Mouse (Mus musculus) kidney, embryonic 16.5 days (tissue): ENCODE data around the gene Sdccag8. TPM values are rescaled to one million over a fixed set of nuclear protein-coding genes. Genes with fewer than 3 reads are reported as not detected.

Source experiments
- ATAC-seq: fragments of 200-750 bp; cut with Nextera tagmentation; 2 replicates; pipeline ENCODE4 v1.8.0; 2017; ENCODE audit warnings: moderate TSS enrichment; ENCODE audit not compliant: low FRiP score, low TSS enrichment
- H3K27ac ChIP-seq: fragments of 300-500 bp; sonication (generic); 2 replicates; pipeline ENCODE4 v1.5.1; 2014; ENCODE audit warnings: low read length
- H3K27me3 ChIP-seq: fragments of 300-500 bp; sonication (generic); 2 replicates; pipeline ENCODE4 v1.6.1; 2014; ENCODE audit warnings: low read length, control low read depth, mixed read lengths; ENCODE audit not compliant: insufficient read depth
- H3K36me3 ChIP-seq: fragments of 300-500 bp; sonication (generic); 2 replicates; pipeline ENCODE4 v1.6.1; 2014; ENCODE audit warnings: low read length, control low read depth, mixed read lengths; ENCODE audit not compliant: insufficient read depth
- H3K4me1 ChIP-seq: fragments of 300-500 bp; sonication (generic); 2 replicates; pipeline ENCODE4 v1.6.1; 2014; ENCODE audit warnings: low read length, control low read depth, mixed read lengths; ENCODE audit not compliant: insufficient read depth
- H3K4me2 ChIP-seq: fragments of 300-500 bp; sonication (generic); replicated peaks from 2 replicates; pipeline ENCODE4 v1.6.1; 2014; ENCODE audit warnings: low read depth, low read length
- H3K4me3 ChIP-seq: fragments of 300-500 bp; sonication (generic); 2 replicates; pipeline ENCODE4 v1.5.1; 2014; ENCODE audit warnings: mild to moderate bottlenecking, low read length
- H3K9ac ChIP-seq: fragments of 300-500 bp; sonication (generic); replicated peaks from 2 replicates; pipeline ENCODE4 v1.6.1; 2014; ENCODE audit warnings: low read length
- H3K9me3 ChIP-seq: fragments of 300-500 bp; sonication (generic); 2 replicates; pipeline ENCODE4 v1.6.1; 2016; ENCODE audit warnings: low read length, control low read depth
- WGBS: fragments of 180-500 bp; shearing (Covaris S2); extraction: QIAGEN DNeasy Blood & Tissue Kit; methylation state at CpG from one replicate; pipeline ENCODE4 v1.1.7; 2014; 5-methylcytosine and 5-hydroxymethylcytosine counted together
- polyA plus RNA-seq: library from polyadenylated mRNA; unstranded; fragments of >200 nt; fragmentation: Nextera tagmentation; extraction: Ambion mirVana; gene quantifications from 2 replicates; pipeline ENCODE4 v1.2.1, GENCODE M21; 2015

The Sdccag8 gene
- polyA plus RNA-seq, 1 experiment from 2014 or later: 20.1 TPM

DNA sequence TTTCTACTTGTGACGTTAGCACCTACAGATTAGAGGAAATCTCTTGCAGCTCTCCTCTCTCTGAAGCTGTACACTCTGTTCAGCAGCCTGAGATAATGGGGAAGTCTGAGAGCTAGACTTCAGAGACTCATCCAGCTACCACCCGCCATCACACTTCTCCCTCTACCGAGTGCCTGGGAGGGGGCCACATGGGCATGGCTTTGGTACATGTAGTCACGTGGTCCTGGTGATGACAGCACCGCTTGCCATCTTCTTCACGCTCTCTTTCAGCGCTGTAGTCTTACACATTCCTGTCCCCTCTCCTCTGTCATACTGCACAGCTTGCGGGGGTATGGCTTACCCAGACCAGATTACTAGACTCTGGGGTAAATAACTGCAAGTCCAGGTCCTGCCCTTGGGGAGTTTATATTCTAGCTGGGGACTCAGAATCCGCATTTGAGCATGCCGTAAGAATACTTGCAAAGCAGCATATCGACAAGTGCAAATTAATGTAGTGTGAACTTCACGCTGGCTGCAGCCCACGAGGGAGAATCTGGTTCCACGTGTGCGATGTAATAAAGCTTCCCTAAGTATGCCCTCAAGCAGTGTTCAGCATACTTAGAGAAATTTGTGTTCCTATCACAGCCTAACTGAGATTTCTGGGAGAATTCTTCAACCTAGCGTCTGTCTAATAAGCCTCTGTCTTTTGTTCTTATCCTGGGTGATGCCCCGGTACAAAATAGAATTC lies 70.9 kb downstream of the Sdccag8 start:
- Histone ChIP-seq H3K9ac (no peak overlapping the region), H3K27ac (no peak overlapping the region), H3K4me1 (no peaks in the 10 kb centered on the region), H3K27me3 (no peaks in the 10 kb centered on the region), H3K4me3 (no peak overlapping the region), H3K36me3 (no peaks in the 10 kb centered on the region), H3K9me3 (no peaks in the 10 kb centered on the region), H3K4me2 (no peak overlapping the region)
- no peak for ATAC-seq
- WGBS: 73% methylated on average over 17 of the region's 17 CpGs

DNA sequence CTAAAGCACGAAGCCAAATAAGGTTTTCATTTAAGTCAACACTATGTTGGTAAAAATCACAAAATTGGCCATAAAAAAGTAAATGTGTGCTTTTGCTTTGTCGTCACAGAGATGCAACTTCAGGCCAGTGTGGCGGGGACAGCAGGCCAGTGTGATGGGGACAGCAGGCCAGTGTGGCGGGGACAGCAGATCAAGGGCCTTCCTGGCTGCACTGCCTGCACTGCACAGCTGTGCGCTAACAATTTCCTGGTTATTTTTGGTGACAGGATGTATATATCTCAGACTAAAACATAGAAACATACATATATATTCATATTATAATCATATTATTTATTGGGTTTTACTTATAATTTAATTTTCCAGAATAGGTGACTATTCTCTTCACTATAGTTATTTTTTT lies 71.5 kb downstream of the Sdccag8 start:
- no peaks in the 10 kb centered on the region for H3K9me3 ChIP-seq
- 79% methylated on average over 5 of the region's 5 CpGs for WGBS
- no peak overlapping the region for H3K4me2 ChIP-seq
- H3K9ac ChIP-seq: no peak overlapping the region
- no peak overlapping the region for H3K27ac ChIP-seq
- H3K36me3 ChIP-seq: no peaks in the 10 kb centered on the region
- H3K4me3 ChIP-seq: no peak overlapping the region
- H3K27me3 ChIP-seq: no peaks in the 10 kb centered on the region
- no peaks in the 10 kb centered on the region for H3K4me1 ChIP-seq
- ATAC-seq: no peak

DNA sequence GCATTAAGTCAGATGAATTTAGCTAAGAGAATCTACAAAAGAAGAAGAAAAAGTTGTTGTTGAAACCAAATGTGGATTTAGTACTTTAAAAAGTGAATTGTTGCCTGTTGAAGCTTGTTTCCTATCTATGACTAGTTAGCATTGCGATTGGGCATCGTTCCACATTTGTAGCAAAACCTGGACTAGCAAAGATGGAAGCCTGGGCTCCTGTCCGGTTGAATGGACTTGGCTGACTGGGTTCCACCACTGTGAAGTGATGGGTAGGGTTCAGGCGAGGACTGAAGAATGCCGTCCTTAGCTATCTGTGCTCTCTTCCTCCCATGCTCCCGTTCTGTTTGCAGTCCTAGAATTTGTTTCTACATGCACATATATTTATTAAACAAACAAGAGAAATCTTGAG lies 89.3 kb downstream of the Sdccag8 start:
- H3K4me3 ChIP-seq: no peak overlapping the region
- 85% methylated on average over 6 of the region's 6 CpGs for WGBS
- no peaks in the 10 kb centered on the region for H3K9me3 ChIP-seq
- H3K4me2 ChIP-seq: no peak overlapping the region
- H3K27ac ChIP-seq: no peak overlapping the region
- no peak for ATAC-seq
- H3K27me3 ChIP-seq: no peaks in the 10 kb centered on the region
- no peaks in the 10 kb centered on the region for H3K4me1 ChIP-seq
- H3K36me3 ChIP-seq: no peaks in the 10 kb centered on the region
- H3K9ac ChIP-seq: no peak overlapping the region

DNA sequence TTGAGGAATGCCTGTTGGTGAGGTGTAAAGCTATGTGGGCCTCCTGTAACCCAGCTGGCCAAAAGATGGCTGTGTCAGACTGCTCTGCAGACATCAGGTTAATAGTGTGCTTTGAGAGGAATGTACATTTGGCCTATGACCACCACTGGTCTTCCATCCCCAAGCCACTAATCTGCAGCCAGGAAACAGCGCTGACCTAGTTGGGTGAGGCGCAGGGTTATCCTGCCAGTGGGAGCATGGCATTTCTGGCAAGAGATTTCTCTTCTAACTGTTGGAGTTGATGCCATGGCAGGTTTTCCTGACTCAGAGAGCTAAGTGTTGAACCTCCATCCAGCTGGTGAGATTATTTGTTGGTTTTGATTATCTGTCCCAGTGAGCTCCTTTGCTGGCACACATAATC lies 101.5 kb downstream of the Sdccag8 start:
- 95% methylated on average over 2 of the region's 2 CpGs for WGBS
- no peaks in the 10 kb centered on the region for H3K4me1 ChIP-seq
- H3K36me3 ChIP-seq: peaks cover 3% of the 10 kb centered on the region; the same call in 1 of the 2 replicates
- no peaks in the 10 kb centered on the region for H3K9me3 ChIP-seq
- no peaks in the 10 kb centered on the region for H3K27me3 ChIP-seq
- no peak overlapping the region for H3K4me2 ChIP-seq
- H3K27ac ChIP-seq: no peak overlapping the region
- no peak overlapping the region for H3K4me3 ChIP-seq
- no peak overlapping the region for H3K9ac ChIP-seq
- ATAC-seq: no peak

DNA sequence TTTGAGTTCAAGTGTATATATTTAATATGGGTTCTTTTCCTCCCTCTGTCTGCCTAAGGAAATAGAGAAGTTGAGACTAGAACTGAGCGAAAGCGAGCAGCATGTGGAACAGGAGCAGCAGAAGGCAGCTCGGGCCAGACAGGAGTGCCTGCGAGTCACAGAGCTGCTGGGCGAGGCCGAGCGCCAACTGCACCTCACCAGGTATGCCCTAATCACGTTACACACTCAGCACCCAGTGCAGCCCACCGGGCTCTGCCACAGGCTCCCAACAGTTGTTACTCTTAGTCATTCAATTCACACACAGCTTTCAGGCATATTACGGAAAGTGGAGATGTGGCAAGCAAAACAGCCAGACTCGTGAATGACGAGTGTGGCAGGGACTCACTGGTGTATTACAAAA lies 105.0 kb downstream of the Sdccag8 start:
- ATAC-seq: no peak
- no peaks in the 10 kb centered on the region for H3K9me3 ChIP-seq
- no peak overlapping the region for H3K27ac ChIP-seq
- H3K36me3 ChIP-seq: peaks cover 3% of the 10 kb centered on the region; the same call in 1 of the 2 replicates
- WGBS: 93% methylated on average over 12 of the region's 12 CpGs
- H3K4me1 ChIP-seq: no peaks in the 10 kb centered on the region
- H3K27me3 ChIP-seq: no peaks in the 10 kb centered on the region
- no peak overlapping the region for H3K4me3 ChIP-seq
- H3K4me2 ChIP-seq: no peak overlapping the region
- H3K9ac ChIP-seq: no peak overlapping the region

DNA sequence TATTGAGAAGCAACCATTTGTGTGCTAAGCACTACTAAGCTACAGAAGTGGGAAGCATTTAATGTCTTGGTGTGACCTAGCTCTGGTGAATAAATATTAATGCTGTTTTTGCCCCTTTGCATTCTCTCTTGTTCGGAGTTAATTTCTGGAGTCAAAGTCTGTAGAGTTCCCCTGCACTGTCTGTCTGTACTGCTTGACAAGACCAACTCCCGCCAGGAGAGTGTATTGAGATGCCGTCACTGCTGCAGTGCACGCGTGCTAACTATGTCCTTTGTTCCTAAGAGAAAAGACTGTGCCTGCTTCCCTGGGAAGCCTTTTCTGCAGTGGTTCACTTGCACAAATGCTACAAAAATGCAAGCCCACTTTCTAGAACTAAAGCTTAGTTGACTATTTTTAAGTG lies 108.4 kb downstream of the Sdccag8 start:
- Histone ChIP-seq H3K36me3 (peaks cover 3% of the 10 kb centered on the region; the same call in 1 of the 2 replicates), H3K4me2 (no peak overlapping the region), H3K9ac (no peak overlapping the region), H3K27ac (no peak overlapping the region), H3K9me3 (no peaks in the 10 kb centered on the region), H3K4me1 (no peaks in the 10 kb centered on the region), H3K4me3 (no peak overlapping the region), H3K27me3 (no peaks in the 10 kb centered on the region)
- WGBS: 84% methylated on average over 5 of the region's 5 CpGs
- ATAC-seq: no peak

DNA sequence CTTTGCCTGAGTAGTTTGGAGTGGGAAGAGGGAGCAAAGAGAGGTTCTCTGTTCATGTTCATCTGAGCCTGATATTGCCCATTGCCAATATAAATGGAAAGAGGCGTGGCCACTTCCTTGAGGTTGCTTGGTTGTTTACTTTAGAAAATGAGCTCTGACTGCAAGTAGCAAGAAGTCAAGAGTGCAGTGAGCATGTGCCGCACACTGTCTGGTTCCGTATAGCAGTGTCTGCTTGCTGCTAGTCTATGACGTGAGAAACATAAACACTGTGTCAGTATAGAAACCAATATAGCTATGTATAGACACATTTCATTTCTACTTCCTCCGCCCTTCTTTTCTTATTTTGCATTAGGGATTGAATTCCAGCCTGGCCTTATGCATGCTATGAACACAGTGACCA lies 111.5 kb downstream of the Sdccag8 start:
- Histone ChIP-seq H3K4me2 (no peak overlapping the region), H3K4me3 (no peak overlapping the region), H3K36me3 (no peaks in the 10 kb centered on the region), H3K27ac (no peak overlapping the region), H3K9ac (no peak overlapping the region), H3K27me3 (no peaks in the 10 kb centered on the region), H3K9me3 (no peaks in the 10 kb centered on the region), H3K4me1 (no peaks in the 10 kb centered on the region)
- ATAC-seq: no peak
- WGBS: 64% methylated on average over 5 of the region's 5 CpGs

DNA sequence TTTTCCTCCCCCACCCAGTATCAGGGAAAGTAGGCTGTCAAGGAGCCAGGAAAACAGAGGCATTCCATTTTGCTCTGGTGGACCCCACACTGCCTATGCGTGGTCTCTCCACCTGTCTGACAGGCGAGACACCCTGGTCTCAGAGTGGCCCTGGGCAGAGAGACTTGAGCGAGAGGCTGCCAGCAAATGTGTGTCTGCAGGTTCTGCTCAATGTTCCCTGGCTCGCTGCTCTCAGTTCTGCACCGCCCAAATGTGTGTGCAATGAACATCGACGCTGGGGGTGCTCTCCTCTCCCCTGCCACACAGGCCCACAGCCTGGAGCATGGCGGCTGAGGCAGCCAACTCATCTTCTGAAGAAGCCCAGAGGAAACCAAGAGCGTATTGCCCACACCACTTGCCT lies 112.9 kb downstream of the Sdccag8 start:
- H3K27ac ChIP-seq: no peak overlapping the region
- 86% methylated on average over 9 of the region's 9 CpGs for WGBS
- H3K4me1 ChIP-seq: no peaks in the 10 kb centered on the region
- no peaks in the 10 kb centered on the region for H3K9me3 ChIP-seq
- H3K4me2 ChIP-seq: no peak overlapping the region
- no peak overlapping the region for H3K4me3 ChIP-seq
- H3K9ac ChIP-seq: no peak overlapping the region
- no peaks in the 10 kb centered on the region for H3K36me3 ChIP-seq
- H3K27me3 ChIP-seq: no peaks in the 10 kb centered on the region
- no peak for ATAC-seq

DNA sequence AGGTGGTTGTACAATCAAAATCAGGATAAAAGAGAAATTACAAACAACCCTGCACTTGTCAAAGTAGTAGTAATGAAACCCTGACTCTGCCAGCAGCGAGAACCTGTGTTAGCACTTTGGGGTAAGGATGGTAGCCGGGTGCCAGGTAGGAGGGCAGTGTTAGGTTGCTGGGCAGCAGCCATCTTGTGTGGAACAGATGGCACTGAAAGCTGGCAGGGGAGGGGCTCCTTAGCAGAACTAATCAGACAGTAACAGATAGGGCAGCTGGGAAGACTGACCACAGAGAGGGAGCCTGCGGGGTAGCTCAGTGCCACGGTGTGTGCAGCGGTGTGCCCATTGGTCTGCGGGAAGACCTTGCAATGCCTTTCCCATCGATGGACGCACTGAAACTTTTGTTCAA lies 115.2 kb downstream of the Sdccag8 start:
- H3K4me1 ChIP-seq: no peaks in the 10 kb centered on the region
- no peak overlapping the region for H3K27ac ChIP-seq
- no peaks in the 10 kb centered on the region for H3K9me3 ChIP-seq
- no peak overlapping the region for H3K4me3 ChIP-seq
- no peak for ATAC-seq
- no peak overlapping the region for H3K9ac ChIP-seq
- no peaks in the 10 kb centered on the region for H3K27me3 ChIP-seq
- no peaks in the 10 kb centered on the region for H3K36me3 ChIP-seq
- H3K4me2 ChIP-seq: no peak overlapping the region
- WGBS: 92% methylated on average over 8 of the region's 8 CpGs

DNA sequence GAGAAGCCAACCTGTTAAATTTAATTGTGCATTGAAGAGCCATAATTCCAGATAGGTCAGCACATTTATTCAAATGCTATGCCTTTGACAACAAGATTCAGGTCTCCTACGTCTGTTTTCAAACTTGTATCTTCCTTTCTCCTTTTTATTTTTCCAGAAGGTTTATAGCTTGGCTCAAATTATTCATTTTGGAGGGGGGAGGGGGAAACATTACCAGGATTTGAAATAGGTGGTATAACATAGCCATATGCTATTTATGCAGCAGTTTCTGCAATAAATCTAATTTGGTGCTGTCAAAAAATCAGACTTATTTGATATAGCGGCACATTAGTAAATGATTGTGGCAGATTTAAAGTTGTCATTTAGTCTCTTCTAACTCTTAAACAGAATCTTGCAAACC lies 116.1 kb downstream of the Sdccag8 start:
- WGBS: 79% methylated on average over 2 of the region's 2 CpGs
- H3K9ac ChIP-seq: no peak overlapping the region
- no peak overlapping the region for H3K4me3 ChIP-seq
- ATAC-seq: no peak
- H3K27me3 ChIP-seq: no peaks in the 10 kb centered on the region
- H3K4me1 ChIP-seq: no peaks in the 10 kb centered on the region
- no peaks in the 10 kb centered on the region for H3K36me3 ChIP-seq
- no peak overlapping the region for H3K4me2 ChIP-seq
- no peaks in the 10 kb centered on the region for H3K9me3 ChIP-seq
- no peak overlapping the region for H3K27ac ChIP-seq
